Mouse (Mus musculus) ES-Bruce4 (cell line): ENCODE data around the gene Adipoq.

Source experiments
- CTCF ChIP-seq: IDR thresholded peaks from one replicate; pipeline ENCODE4 v1.8.1; 2011; ENCODE audit warnings: low read depth, low read length
- EP300 ChIP-seq: IDR thresholded peaks from 2 replicates; pipeline ENCODE4 v1.6.1; 2011; ENCODE audit warnings: low read depth, low read length; ENCODE audit not compliant: insufficient read depth

- TF ChIP-seq EP300 (no peak), CTCF (no peak)
These were observed at the start of gene Adipoq for GRCm38 (mm10) chr16:23146280-23146679.
